Mouse (Mus musculus): ENCODE results near the gene Gemin2. TPM values are rescaled to one million over a fixed set of nuclear protein-coding genes. Genes with fewer than 3 reads are reported as not detected.
"Not testable (repeated sequence)": the region's sequence is repeated elsewhere in the genome, so short reads cannot be mapped to it uniquely, and the experiment has no call there.

The Gemin2 gene
- total and polyA plus RNA-seq, 3 experiments, result 2.9 to 5.7 (median 5.3) TPM

GRCm38 (mm10) chr12:59052470-59052869, 39.3 kb downstream of the Gemin2 start:
- H3K27me3 ChIP-seq (ENCODE audit: control insufficient read depth, insufficient read depth, low read length), result no peaks in the 10 kb centered on the region
- DNase-seq, result no peak
- no peak overlapping the region for H3K9ac ChIP-seq (ENCODE audit: low read depth, low read length)
- H3K36me3 ChIP-seq (ENCODE audit: control insufficient read depth, insufficient read depth, low read length), result peaks cover 6% of the 10 kb centered on the region
- H3K79me2 ChIP-seq (replicated peaks; ENCODE audit: control insufficient read depth, insufficient read depth, low read length), result peaks cover 11% of the 10 kb centered on the region
- WGBS, result 85% methylated on average over 3 of the region's 3 CpGs
- no peak overlapping the region for H3K27ac ChIP-seq
- intact Hi-C loops (cut with DNase I), result no loop called here
- H3K4me3 ChIP-seq, result no peak overlapping the region
- H3K4me1 ChIP-seq (ENCODE audit: control insufficient read depth, insufficient read depth, low read length), result no peaks in the 10 kb centered on the region; the same call in 1 of the 2 replicates
- TF ChIP-seq EP300 (IDR thresholded peaks at IDR 0.05; ENCODE audit: insufficient read depth, low read depth, low read length) (no peak), CTCF (IDR thresholded peaks at IDR 0.05) (no peak), POLR2A (IDR thresholded peaks at IDR 0.05; ENCODE audit: insufficient read depth, low read depth, low read length) (no peak)

DNA sequence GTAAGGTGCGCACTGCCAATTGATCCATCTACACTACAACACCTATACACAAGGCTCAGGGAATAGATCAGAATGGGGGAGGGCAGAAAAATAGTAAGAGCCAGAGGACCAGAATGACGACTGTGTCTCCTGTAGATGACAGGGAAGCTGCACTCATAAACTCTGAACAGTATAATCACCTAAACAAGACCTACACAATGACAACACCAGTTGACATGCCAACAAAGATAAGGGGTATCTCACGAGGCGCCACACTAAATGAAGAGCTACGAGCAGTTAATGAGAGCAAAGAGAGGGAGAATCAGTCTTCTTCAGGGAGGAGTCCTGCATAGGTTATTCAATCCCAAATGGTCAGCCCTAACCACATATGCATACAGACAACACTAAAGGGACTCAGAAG, 40.0 kb downstream of the Gemin2 start:
- intact Hi-C loops (cut with DNase I), result no loop called here
- no peaks in the 10 kb centered on the region; the same call in 1 of the 2 replicates for H3K4me1 ChIP-seq (ENCODE audit: control insufficient read depth, insufficient read depth, low read length)
- no peak overlapping the region for H3K9ac ChIP-seq (ENCODE audit: low read depth, low read length)
- H3K79me2 ChIP-seq (replicated peaks; ENCODE audit: control insufficient read depth, insufficient read depth, low read length), result peaks cover 12% of the 10 kb centered on the region
- peaks cover 6% of the 10 kb centered on the region for H3K36me3 ChIP-seq (ENCODE audit: control insufficient read depth, insufficient read depth, low read length)
- DNase-seq, result no peak
- TF ChIP-seq POLR2A (IDR thresholded peaks at IDR 0.05; ENCODE audit: insufficient read depth, low read depth, low read length) (no peak), EP300 (IDR thresholded peaks at IDR 0.05; ENCODE audit: insufficient read depth, low read depth, low read length) (no peak), CTCF (IDR thresholded peaks at IDR 0.05) (no peak)
- WGBS, result 75% methylated on average over 5 of the region's 5 CpGs
- H3K4me3 ChIP-seq, result no peak overlapping the region
- H3K27me3 ChIP-seq (ENCODE audit: control insufficient read depth, insufficient read depth, low read length), result no peaks in the 10 kb centered on the region
- no peak overlapping the region for H3K27ac ChIP-seq

GRCm38 (mm10) chr12:59053976-59054375, 40.8 kb downstream of the Gemin2 start:
- intact Hi-C loops (cut with DNase I), result no loop called here
- no peak overlapping the region for H3K27ac ChIP-seq
- no peak overlapping the region for H3K4me3 ChIP-seq
- no peak for TF ChIP-seq CTCF (IDR thresholded peaks at IDR 0.05)
- no peak for TF ChIP-seq POLR2A (IDR thresholded peaks at IDR 0.05; ENCODE audit: insufficient read depth, low read depth, low read length)
- TF ChIP-seq EP300 (IDR thresholded peaks at IDR 0.05; ENCODE audit: insufficient read depth, low read depth, low read length), result no peak
- no peak for DNase-seq
- peaks cover 15% of the 10 kb centered on the region for H3K79me2 ChIP-seq (replicated peaks; ENCODE audit: control insufficient read depth, insufficient read depth, low read length)
- no peak overlapping the region for H3K9ac ChIP-seq (ENCODE audit: low read depth, low read length)
- H3K27me3 ChIP-seq (ENCODE audit: control insufficient read depth, insufficient read depth, low read length), result no peaks in the 10 kb centered on the region
- H3K36me3 ChIP-seq (ENCODE audit: control insufficient read depth, insufficient read depth, low read length), result peaks cover 10% of the 10 kb centered on the region
- peaks cover 2% of the 10 kb centered on the region; the same call in 1 of the 2 replicates for H3K4me1 ChIP-seq (ENCODE audit: control insufficient read depth, insufficient read depth, low read length)

DNA sequence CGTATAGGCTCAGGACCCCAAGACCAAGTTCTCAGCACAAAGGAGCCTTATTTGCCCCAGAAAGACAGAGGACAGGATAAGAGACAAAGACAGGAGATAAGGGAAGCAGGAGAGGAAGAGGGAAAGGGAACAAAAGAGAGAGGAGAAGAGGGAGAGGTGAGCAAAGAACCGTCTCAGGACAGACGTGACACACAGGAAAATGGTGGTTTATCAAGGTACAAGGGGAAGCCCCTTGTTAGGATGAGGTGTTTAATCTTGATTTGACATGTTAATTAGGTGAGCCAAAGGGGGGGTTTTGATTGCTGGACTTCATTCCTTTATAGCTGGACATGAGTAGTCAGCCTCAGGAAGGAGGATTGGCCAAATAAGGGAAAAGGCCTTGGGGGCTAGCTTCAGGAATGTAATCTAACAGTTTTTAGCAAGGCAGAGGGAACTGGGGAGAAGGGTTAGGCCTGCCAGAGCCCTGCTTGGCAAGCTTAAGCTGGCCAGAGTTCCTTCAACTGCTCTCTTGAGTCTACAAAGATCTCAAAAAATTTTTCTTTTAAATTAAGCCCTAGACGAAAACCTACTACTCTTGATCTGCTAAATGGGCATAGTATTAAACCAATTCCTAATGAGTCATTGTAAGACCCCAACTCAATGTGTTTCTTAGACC, 42.1 kb downstream of the Gemin2 start:
- Histone ChIP-seq H3K4me1 (ENCODE audit: control insufficient read depth, insufficient read depth, low read length) (peaks cover 7% of the 10 kb centered on the region; the same call in 1 of the 2 replicates), H3K27ac (no peak overlapping the region), H3K9ac (ENCODE audit: low read depth, low read length) (no peak overlapping the region), H3K4me3 (no peak overlapping the region), H3K27me3 (ENCODE audit: control insufficient read depth, insufficient read depth, low read length) (no peaks in the 10 kb centered on the region), H3K79me2 (replicated peaks; ENCODE audit: control insufficient read depth, insufficient read depth, low read length) (peaks cover 15% of the 10 kb centered on the region), H3K36me3 (ENCODE audit: control insufficient read depth, insufficient read depth, low read length) (peaks cover 8% of the 10 kb centered on the region)
- WGBS, result 62% methylated on average over 4 of the region's 4 CpGs
- no peak for DNase-seq
- intact Hi-C loops (cut with DNase I), result loop anchor here (5.0 kb wide), 1 partner anchor 162 kb away; the partner anchor contains the start of gene Fbxo33
- TF ChIP-seq CTCF (IDR thresholded peaks at IDR 0.05), result no peak

- DNase-seq, result no peak
- intact Hi-C loops (cut with DNase I), result loop anchor here (5.0 kb wide), 1 partner anchor 161 kb away; the partner anchor contains the start of gene Fbxo33
- Histone ChIP-seq H3K4me3 (no peak overlapping the region), H3K27me3 (ENCODE audit: control insufficient read depth, insufficient read depth, low read length) (no peaks in the 10 kb centered on the region), H3K27ac (no peak overlapping the region), H3K9ac (ENCODE audit: low read depth, low read length) (no peak overlapping the region), H3K36me3 (ENCODE audit: control insufficient read depth, insufficient read depth, low read length) (peaks cover 8% of the 10 kb centered on the region), H3K79me2 (replicated peaks; ENCODE audit: control insufficient read depth, insufficient read depth, low read length) (peaks cover 17% of the 10 kb centered on the region), H3K4me1 (ENCODE audit: control insufficient read depth, insufficient read depth, low read length) (peaks cover 7% of the 10 kb centered on the region; the same call in 1 of the 2 replicates)
- TF ChIP-seq EP300 (IDR thresholded peaks at IDR 0.05; ENCODE audit: insufficient read depth, low read depth, low read length), result no peak
- TF ChIP-seq CTCF (IDR thresholded peaks at IDR 0.05), result no peak
- TF ChIP-seq POLR2A (IDR thresholded peaks at IDR 0.05; ENCODE audit: insufficient read depth, low read depth, low read length), result no peak
- WGBS, result 98% methylated on average over 11 of the region's 11 CpGs
Measured at GRCm38 (mm10) chr12:59056222-59056621, 43.0 kb downstream of the Gemin2 start.

GRCm38 (mm10) chr12:59058242-59058641, 45.0 kb downstream of the Gemin2 start:
- H3K36me3 ChIP-seq (ENCODE audit: control insufficient read depth, insufficient read depth, low read length); H3K27ac ChIP-seq; H3K4me1 ChIP-seq (ENCODE audit: control insufficient read depth, insufficient read depth, low read length); DNase-seq; H3K4me3 ChIP-seq; H3K27me3 ChIP-seq (ENCODE audit: control insufficient read depth, insufficient read depth, low read length); H3K9ac ChIP-seq (ENCODE audit: low read depth, low read length): not testable (repeated sequence)
- intact Hi-C loops (cut with DNase I), result loop anchor here (5.0 kb wide), 1 partner anchor 159 kb away; the partner anchor contains the start of gene Fbxo33
- peaks cover 13% of the 10 kb centered on the region for H3K79me2 ChIP-seq (replicated peaks; ENCODE audit: control insufficient read depth, insufficient read depth, low read length)
- WGBS, result 76% methylated on average over 5 of the region's 5 CpGs
